Mouse (Mus musculus): Measurements from ENCODE around the gene Gm20431.
A peak's percentile ranks its signal among the peaks of the same experiment; 100 is the strongest.

Gm20431 gene

GRCm38 (mm10) chr2:167661270-167662203, at the start of gene Gm20431:
Gm20431 (minus strand) TSS chr2:167661496.
- DNase-seq (ENCODE audit: low read depth): peak; percentile 98

GRCm38 (mm10) chr2:167710574-167710973, 49.3 kb upstream of the Gm20431 start:
- DNase-seq (ENCODE audit: low read depth): peak; percentile 64

- DNase-seq (ENCODE audit: low read depth): no peak
Measured at GRCm38 (mm10) chr2:167709969-167710368, 48.7 kb upstream of the Gm20431 start.

GRCm38 (mm10) chr2:167708373-167708772, 47.1 kb upstream of the Gm20431 start:
- peak; percentile 73 for DNase-seq (ENCODE audit: low read depth)

- no peak for DNase-seq (ENCODE audit: low read depth)
Measured at GRCm38 (mm10) chr2:167706183-167706939, 45.1 kb upstream of the Gm20431 start.

- no peak for DNase-seq (ENCODE audit: low read depth)
Measured at GRCm38 (mm10) chr2:167704409-167704808, 43.1 kb upstream of the Gm20431 start.

- peak; percentile 50 for DNase-seq (ENCODE audit: low read depth)
Measured at GRCm38 (mm10) chr2:167702126-167702525, 40.8 kb upstream of the Gm20431 start.

GRCm38 (mm10) chr2:167701472-167701871, 40.2 kb upstream of the Gm20431 start:
- DNase-seq (ENCODE audit: low read depth): no peak

GRCm38 (mm10) chr2:167700018-167700417, 38.7 kb upstream of the Gm20431 start:
- no peak for DNase-seq (ENCODE audit: low read depth)

- DNase-seq (ENCODE audit: low read depth): peak; percentile 53
Measured at GRCm38 (mm10) chr2:167697902-167698301, 36.6 kb upstream of the Gm20431 start.

- no peak for DNase-seq (ENCODE audit: low read depth)
Measured at GRCm38 (mm10) chr2:167696143-167696542, 34.8 kb upstream of the Gm20431 start.

GRCm38 (mm10) chr2:167695491-167695890, 34.2 kb upstream of the Gm20431 start:
- no peak for DNase-seq (ENCODE audit: low read depth)

GRCm38 (mm10) chr2:167694963-167695362, 33.7 kb upstream of the Gm20431 start:
- no peak for DNase-seq (ENCODE audit: low read depth)

- DNase-seq (ENCODE audit: low read depth): peak; percentile 38
Measured at GRCm38 (mm10) chr2:167694244-167694643, 32.9 kb upstream of the Gm20431 start.

GRCm38 (mm10) chr2:167693540-167693939, 32.2 kb upstream of the Gm20431 start:
- DNase-seq (ENCODE audit: low read depth): peak; percentile 23

GRCm38 (mm10) chr2:167692831-167693230, 31.5 kb upstream of the Gm20431 start:
- peak; percentile 45 for DNase-seq (ENCODE audit: low read depth)

GRCm38 (mm10) chr2:167691871-167692661, 30.8 kb upstream of the Gm20431 start:
- peak; percentile 43 for DNase-seq (ENCODE audit: low read depth)

- DNase-seq (ENCODE audit: low read depth): peak; percentile 36
Measured at GRCm38 (mm10) chr2:167691410-167691809, 30.1 kb upstream of the Gm20431 start.

- DNase-seq (ENCODE audit: low read depth): peak; percentile 64
Measured at GRCm38 (mm10) chr2:167690962-167691311, 29.6 kb upstream of the Gm20431 start.

GRCm38 (mm10) chr2:167690219-167690961, 29.1 kb upstream of the Gm20431 start:
- peak; percentile 87 for DNase-seq (ENCODE audit: low read depth)

GRCm38 (mm10) chr2:167689501-167690218, 28.4 kb upstream of the Gm20431 start, which contains the start of gene Tmem189:
Tmem189 (minus strand) TSS chr2:167689822.
- peak; percentile 79 for DNase-seq (ENCODE audit: low read depth)

All from NIH3T3 (cell line).